Mouse (Mus musculus) E14TG2a.4 (cell line): ENCODE data around the gene Itgae.

ENCODE experiments used
- CTCF ChIP-seq: conservative IDR thresholded peaks from 2 replicates; pipeline ENCODE4 v1.5.1; 2014; ENCODE audit warnings: low read length
- NANOG ChIP-seq: IDR thresholded peaks from 2 replicates; pipeline ENCODE4 v1.6.1; 2014; ENCODE audit warnings: borderline replicate concordance, low read length, mixed read lengths

DNA sequence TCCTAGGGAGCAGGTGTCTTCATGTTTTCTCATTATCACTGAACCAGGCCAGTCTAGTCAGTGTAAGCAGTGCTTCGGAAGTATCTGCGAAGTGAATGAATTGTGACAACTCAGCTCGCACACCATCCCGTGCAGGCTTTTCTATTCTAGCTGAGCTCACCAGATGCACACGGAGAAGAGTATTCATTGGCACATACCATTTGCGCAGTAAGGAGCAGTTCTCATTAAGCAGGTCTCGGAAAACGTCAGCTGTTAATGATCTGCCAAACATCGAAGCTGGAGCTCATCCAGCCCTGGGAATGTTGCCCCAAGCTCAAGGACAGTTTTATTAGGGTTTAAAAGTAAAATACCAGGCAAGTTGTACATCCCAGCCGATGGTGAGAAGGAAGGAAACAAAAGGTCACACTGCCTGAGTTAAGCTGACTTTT lies 5.6 kb upstream of the Itgae start:
- TF ChIP-seq NANOG = no peak
- no peak for TF ChIP-seq CTCF
